Mouse (Mus musculus) ES-Bruce4 (cell line): ENCODE data around the gene Psmb10.

Experiments used
- CTCF ChIP-seq: IDR thresholded peaks from one replicate; pipeline ENCODE4 v1.8.1; 2011; ENCODE audit warnings: low read depth, low read length
- POLR2A ChIP-seq: IDR thresholded peaks from one replicate; pipeline ENCODE4 v1.8.1; 2011; ENCODE audit warnings: low read length; ENCODE audit not compliant: insufficient read depth

- TF ChIP-seq CTCF (no peak), POLR2A (no peak)
These were observed 5.7 kb downstream of the Psmb10 start for GRCm38 (mm10) chr8:105932525-105932924.
